Mouse (Mus musculus) sigmoid colon, adult 10 weeks (tissue): ENCODE data around the gene Pmp22. TPM values are rescaled to one million over a fixed set of nuclear protein-coding genes. Genes with fewer than 3 reads are reported as not detected.

ENCODE experiments used
- polyA plus RNA-seq: library from polyadenylated mRNA; stranded (reverse); fragments of 350-450 nt; fragmentation: Illumina TruSeq; extraction: RNeasy Lipid Tissue Mini Kit (QIAGEN cat#74804); gene quantifications from one replicate; pipeline ENCODE4 v1.2.3, GENCODE M21; 2014; ENCODE audit warnings: low read depth, low replicate concordance

The Pmp22 gene
- 805 TPM for polyA plus RNA-seq

DNA sequence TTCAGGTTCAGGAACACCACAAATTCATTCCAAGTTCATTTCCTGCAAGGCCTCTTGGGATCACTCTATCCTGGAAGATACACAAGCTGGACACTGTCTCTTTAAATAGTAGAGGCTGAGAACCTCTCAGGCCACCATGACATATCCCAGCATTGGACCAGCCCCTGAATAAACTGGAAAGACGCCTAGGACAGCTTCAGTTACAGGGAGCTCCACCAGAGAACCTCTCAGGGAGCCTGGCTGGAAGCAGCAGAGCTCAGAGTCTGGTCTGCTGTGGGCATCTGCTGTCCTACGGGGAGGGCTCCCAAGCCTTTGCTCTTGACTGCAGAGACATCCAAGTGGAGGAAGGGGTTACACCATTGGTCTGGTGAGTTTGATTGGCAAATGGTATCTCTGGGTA is at the start of gene Pmp22:
TSS of gene Pmp22 (plus strand) at position 199 of the 400 bp plus-strand sequence.

Other genes with a start within 250 kb of the Pmp22 start
- gene Tvp23b, start 249.5 kb upstream of the Pmp22 start, polyA plus RNA-seq: 178 TPM
- not detected for gene Cdrt4, start 177.8 kb upstream of the Pmp22 start, polyA plus RNA-seq
- not detected for gene Tekt3, start 67.3 kb upstream of the Pmp22 start, polyA plus RNA-seq